Mouse (Mus musculus) liver, embryonic 16.5 days (tissue): ENCODE data around the gene Rfx6. TPM values are rescaled to one million over a fixed set of nuclear protein-coding genes. Genes with fewer than 3 reads are reported as not detected.
A peak's percentile ranks its signal among the peaks of the same experiment; 100 is the strongest.

Experiments used
- ATAC-seq: fragments of 200-750 bp; cut with Nextera tagmentation; 2 replicates; pipeline ENCODE4 v1.8.0; 2017; ENCODE audit warnings: low read depth, mild to moderate bottlenecking, moderate number of reproducible peaks, moderate library complexity
- H3K27ac ChIP-seq: fragments of 300-500 bp; sonication (generic); 2 replicates; pipeline ENCODE4 v1.5.1; 2014; ENCODE audit warnings: mild to moderate bottlenecking, low read length
- H3K27me3 ChIP-seq: fragments of 300-500 bp; sonication (generic); 2 replicates; pipeline ENCODE4 v1.6.1; 2014; ENCODE audit warnings: low read depth, low read length, mixed read lengths; ENCODE audit not compliant: control insufficient read depth, insufficient read depth
- H3K36me3 ChIP-seq: fragments of 300-500 bp; sonication (generic); 2 replicates; pipeline ENCODE4 v1.6.1; 2014; ENCODE audit warnings: mild to moderate bottlenecking; ENCODE audit not compliant: control insufficient read depth, insufficient read depth
- H3K4me1 ChIP-seq: fragments of 300-500 bp; sonication (generic); 2 replicates; pipeline ENCODE4 v1.6.1; 2014; ENCODE audit warnings: low read depth, low read length, mixed read lengths; ENCODE audit not compliant: control insufficient read depth
- H3K4me2 ChIP-seq: fragments of 300-500 bp; sonication (generic); 2 replicates; pipeline ENCODE4 v1.6.1; 2014; ENCODE audit warnings: low read depth, low read length, mixed read lengths
- H3K4me3 ChIP-seq: fragments of 300-500 bp; sonication (generic); 2 replicates; pipeline ENCODE4 v1.5.1; 2014; ENCODE audit warnings: low read depth, mild to moderate bottlenecking, low read length
- H3K9ac ChIP-seq: fragments of 300-500 bp; sonication (generic); 2 replicates; pipeline ENCODE4 v1.6.1; 2014; ENCODE audit warnings: low read depth, low read length
- H3K9me3 ChIP-seq: fragments of 300-500 bp; sonication (generic); replicated peaks from 2 replicates; pipeline ENCODE4 v1.6.1; 2016; ENCODE audit warnings: low read length; ENCODE audit not compliant: control insufficient read depth
- WGBS: fragments of 180-500 bp; shearing (Covaris S2); extraction: QIAGEN DNeasy Blood & Tissue Kit; methylation state at CpG from one replicate; pipeline ENCODE4 v1.1.7; 2014; ENCODE audit not compliant: insufficient replicate concordance; 5-methylcytosine and 5-hydroxymethylcytosine counted together
- polyA plus RNA-seq: library from polyadenylated mRNA; unstranded; fragments of >200 nt; fragmentation: Nextera tagmentation; extraction: Ambion mirVana; gene quantifications from 2 replicates; pipeline ENCODE4 v1.2.1, GENCODE M21; 2015

Rfx6 gene
- polyA plus RNA-seq = not detected in 2 replicates

DNA sequence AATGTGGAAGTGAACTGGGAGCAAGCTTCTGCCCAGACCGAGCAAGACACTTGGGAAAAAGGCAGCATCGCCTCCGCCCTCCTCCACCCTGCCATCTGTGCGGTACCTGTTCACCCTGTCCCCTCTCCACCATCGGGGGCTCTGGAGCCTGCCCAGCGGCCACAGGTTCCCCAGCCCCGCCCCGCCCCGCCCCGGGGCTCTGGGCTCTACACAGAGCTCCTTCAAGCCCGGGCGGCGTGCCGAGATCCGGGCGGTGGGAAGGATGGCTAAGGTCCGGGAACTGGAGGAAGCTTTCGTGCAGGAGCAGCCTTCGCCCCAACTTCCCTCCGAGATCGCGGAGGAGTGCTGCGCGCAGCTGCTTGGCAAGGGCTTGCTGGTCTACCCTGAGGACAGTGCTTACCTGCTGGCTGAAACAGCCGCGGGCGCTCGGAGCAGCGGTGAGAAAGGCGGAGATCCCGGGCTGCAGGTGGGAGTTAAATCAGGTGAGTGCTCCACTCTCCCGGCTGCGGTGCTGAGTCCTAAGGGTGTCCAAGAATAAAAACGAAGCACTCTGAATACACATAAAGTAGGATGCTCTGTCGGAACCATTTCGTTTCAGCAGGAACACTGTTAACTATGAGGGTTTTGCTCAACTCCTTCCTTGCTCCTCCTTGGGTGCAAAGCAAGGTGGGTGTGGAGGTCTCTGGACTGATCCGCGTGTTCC is at the start of gene Rfx6:
TSS of gene Rfx6 (plus strand) at position 209 of the 703 bp plus-strand sequence.
- H3K9ac ChIP-seq = no peak within 1 kb of the TSS
- H3K9me3 ChIP-seq = no peaks in the 10 kb centered on the region
- no peaks in the 10 kb centered on the region for H3K36me3 ChIP-seq
- no peak within 1 kb of the TSS for H3K27ac ChIP-seq
- H3K4me1 ChIP-seq = no peaks in the 10 kb centered on the region
- H3K27me3 ChIP-seq = peaks cover 15% of the 10 kb centered on the region
- no peak for ATAC-seq
- peak within 1 kb of the TSS; percentile 43 for H3K4me3 ChIP-seq
- 2% methylated on average over 38 of the region's 38 CpGs for WGBS
- peak within 1 kb of the TSS; percentile 56 for H3K4me2 ChIP-seq

DNA sequence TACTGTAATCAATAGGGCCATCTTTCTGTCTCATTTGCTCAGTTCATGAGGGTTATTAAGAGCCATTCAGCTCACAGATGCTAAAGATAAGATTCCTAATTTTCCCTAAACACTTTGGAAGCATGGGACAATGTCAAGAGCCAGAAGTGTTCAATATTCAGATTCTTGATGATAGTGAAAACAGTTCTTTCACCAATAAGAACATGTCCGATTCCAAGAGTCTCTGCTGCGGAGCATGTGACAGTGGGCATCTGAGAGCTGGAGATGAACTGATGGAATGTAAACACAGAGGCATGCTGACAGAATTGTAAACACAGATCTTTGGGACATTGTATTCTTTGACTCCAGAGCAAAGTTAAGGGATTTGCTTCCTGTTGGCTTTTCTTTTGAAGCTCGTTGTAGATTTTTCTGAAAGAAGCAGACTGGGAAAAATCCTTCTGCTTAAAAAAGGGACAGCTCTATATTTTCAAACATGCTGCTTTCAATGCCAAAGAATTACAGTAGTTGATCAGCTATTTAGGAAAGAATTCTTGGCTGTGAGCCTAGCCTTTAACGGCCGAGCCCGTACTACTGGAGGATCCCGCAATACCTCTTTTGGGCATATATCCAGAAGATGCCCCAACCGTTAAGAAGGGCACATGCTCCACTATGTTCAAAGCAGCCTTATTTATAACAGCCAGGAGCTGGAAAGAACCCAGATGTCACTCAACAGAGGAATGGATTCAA is 46.0 kb upstream of the Rfx6 start, which contains the start of gene Gprc6a:
TSS of gene Gprc6a (minus strand) at position 51 of the 726 bp plus-strand sequence.
- Histone ChIP-seq H3K9me3 (no peaks in the 10 kb centered on the region), H3K27ac (no peak within 1 kb of the TSS), H3K27me3 (no peaks in the 10 kb centered on the region), H3K4me3 (no peak within 1 kb of the TSS), H3K9ac (no peak within 1 kb of the TSS), H3K4me2 (no peak within 1 kb of the TSS), H3K4me1 (no peaks in the 10 kb centered on the region), H3K36me3 (no peaks in the 10 kb centered on the region)
- 66% methylated on average over 8 of the region's 8 CpGs for WGBS
- ATAC-seq = peak; percentile 64

DNA sequence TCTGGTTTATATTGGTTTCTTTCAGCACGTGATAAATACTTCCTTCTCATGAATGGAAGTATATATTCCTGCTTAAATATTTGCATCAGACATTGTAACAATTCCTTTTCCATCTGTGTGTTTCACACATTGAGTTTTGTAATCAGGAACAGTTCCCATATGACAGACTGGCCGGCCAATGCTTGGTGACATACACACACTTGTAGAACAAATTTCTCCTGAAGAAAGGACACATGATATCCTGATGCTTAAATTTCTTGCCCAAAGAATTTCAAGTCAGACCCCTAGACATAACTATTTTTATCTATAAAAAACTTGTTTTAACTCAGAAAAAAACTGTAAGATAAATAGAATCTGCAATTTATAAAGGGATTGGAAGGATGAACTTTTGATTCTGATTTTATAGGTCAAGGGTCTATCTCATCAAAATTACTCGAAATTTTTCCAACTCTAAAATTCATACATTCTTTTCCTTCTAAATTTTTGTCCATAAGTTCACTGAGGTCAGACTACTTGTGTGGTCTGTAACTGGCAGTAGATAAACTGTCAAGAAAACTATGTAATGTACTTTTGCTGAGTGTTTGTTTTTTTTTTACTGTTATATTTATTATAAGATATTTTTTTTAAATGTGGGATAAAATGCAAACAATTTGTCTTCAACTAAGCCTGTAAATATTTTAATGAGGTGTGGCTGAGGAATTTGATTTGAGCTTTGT is 27.9 kb upstream of the Rfx6 start:
- ATAC-seq = no peak
- Histone ChIP-seq H3K27ac (no peak overlapping the region), H3K9ac (no peak overlapping the region), H3K36me3 (no peaks in the 10 kb centered on the region), H3K4me1 (no peaks in the 10 kb centered on the region), H3K4me2 (no peak overlapping the region), H3K9me3 (no peaks in the 10 kb centered on the region), H3K4me3 (no peak overlapping the region), H3K27me3 (no peaks in the 10 kb centered on the region)
- 44% methylated on average over 3 of the region's 3 CpGs for WGBS

DNA sequence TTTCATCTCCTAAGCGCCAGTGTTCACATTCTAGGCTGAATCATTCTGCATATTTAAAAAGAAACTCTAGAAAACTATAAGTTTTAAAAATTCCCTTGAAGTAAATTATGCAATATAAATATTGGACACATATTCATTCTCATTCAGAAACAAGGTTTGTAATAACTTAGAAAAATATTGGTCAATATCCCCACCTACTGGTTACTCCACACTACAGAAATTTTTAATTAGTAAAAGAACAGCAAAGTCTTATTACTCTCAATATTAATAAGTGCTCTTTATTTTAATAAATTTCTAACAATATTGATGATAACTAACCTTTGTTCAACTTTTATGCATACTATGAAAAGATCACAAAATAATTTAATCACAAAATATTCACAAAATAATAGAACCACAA is 20.2 kb upstream of the Rfx6 start:
- no peak for ATAC-seq
- 58% methylated on average over 1 of the region's 1 CpGs for WGBS
- Histone ChIP-seq H3K4me2 (no peak overlapping the region), H3K4me3 (no peak overlapping the region), H3K4me1 (no peaks in the 10 kb centered on the region), H3K9ac (no peak overlapping the region), H3K9me3 (no peaks in the 10 kb centered on the region), H3K27ac (no peak overlapping the region), H3K36me3 (no peaks in the 10 kb centered on the region), H3K27me3 (no peaks in the 10 kb centered on the region)

- Histone ChIP-seq H3K4me3 (no peak overlapping the region), H3K27ac (no peak overlapping the region), H3K27me3 (no peaks in the 10 kb centered on the region), H3K9me3 (no peaks in the 10 kb centered on the region), H3K4me2 (no peak overlapping the region), H3K9ac (no peak overlapping the region), H3K36me3 (no peaks in the 10 kb centered on the region), H3K4me1 (no peaks in the 10 kb centered on the region)
- ATAC-seq = no peak
Measured at GRCm38 (mm10) chr10:51669334-51669733, 8.2 kb upstream of the Rfx6 start.

DNA sequence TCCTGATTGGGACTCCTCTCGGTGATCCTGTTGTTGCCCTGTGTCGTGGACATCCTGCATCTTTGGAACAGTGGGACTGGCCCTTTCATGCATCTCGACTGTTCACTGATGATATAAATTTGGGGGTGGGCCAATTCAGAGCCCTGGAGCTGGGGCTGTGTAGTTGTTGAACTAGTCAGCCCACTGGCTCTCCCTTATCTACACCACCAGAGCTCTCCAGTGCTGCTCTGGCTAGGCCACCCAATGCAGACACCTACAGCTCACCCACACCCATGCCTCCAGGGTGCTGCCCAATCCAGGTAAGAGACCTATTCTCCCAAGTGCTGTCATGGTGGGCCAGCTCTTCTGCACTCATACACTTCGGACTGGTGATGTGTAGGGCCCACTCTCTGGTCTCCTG is 6.0 kb upstream of the Rfx6 start:
- no peak for ATAC-seq
- H3K4me3 ChIP-seq = no peak overlapping the region
- H3K9ac ChIP-seq = no peak overlapping the region
- H3K27ac ChIP-seq = no peak overlapping the region
- H3K36me3 ChIP-seq = no peaks in the 10 kb centered on the region
- H3K9me3 ChIP-seq = no peaks in the 10 kb centered on the region
- no peaks in the 10 kb centered on the region for H3K27me3 ChIP-seq
- H3K4me2 ChIP-seq = no peak overlapping the region
- H3K4me1 ChIP-seq = no peaks in the 10 kb centered on the region
- WGBS = 57% methylated on average over 4 of the region's 4 CpGs

GRCm38 (mm10) chr10:51672082-51672779 is 5.3 kb upstream of the Rfx6 start:
- Histone ChIP-seq H3K4me2 (no peak overlapping the region), H3K27ac (no peak overlapping the region), H3K4me1 (no peaks in the 10 kb centered on the region), H3K4me3 (no peak overlapping the region), H3K27me3 (peaks cover 3% of the 10 kb centered on the region), H3K9ac (no peak overlapping the region), H3K36me3 (no peaks in the 10 kb centered on the region), H3K9me3 (no peaks in the 10 kb centered on the region)
- ATAC-seq = no peak
- WGBS = 37% methylated on average over 1 of the region's 1 CpGs

DNA sequence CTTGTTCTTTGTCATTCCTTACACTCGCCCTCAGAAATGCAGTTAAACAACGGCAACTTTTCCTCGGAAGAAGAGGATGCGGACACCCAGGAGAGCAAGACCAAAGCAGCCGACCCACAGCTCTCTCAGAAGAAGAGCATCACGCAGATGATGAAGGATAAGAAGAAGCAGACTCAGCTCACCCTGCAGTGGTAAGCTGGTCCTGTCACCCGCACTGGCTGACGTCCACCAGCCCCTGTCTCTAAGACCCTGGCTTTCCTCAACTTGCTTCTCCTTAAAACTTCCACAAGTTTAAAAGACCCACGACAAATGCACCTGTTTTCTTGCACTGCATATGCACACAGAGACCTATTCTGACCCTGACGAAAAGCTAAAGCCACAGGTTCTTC is 689 bp downstream of the Rfx6 start:
- Histone ChIP-seq H3K4me2 (peak overlapping the region; percentile 56), H3K9ac (no peak overlapping the region), H3K4me3 (peak overlapping the region; percentile 43; the same call in 1 of the 2 replicates), H3K36me3 (no peaks in the 10 kb centered on the region), H3K27me3 (peaks cover 15% of the 10 kb centered on the region), H3K4me1 (no peaks in the 10 kb centered on the region), H3K27ac (no peak overlapping the region), H3K9me3 (no peaks in the 10 kb centered on the region)
- ATAC-seq = no peak
- 11% methylated on average over 10 of the region's 10 CpGs for WGBS
